Mouse (Mus musculus) frontal cortex, adult 2 months (tissue): ENCODE measurements around the gene 2810004N23Rik. TPM values are rescaled to one million over a fixed set of nuclear protein-coding genes. Genes with fewer than 3 reads are reported as not detected.

Experiments used
- DNase-seq, 2 experiments: peaks; one replicate each; pipeline ENCODE4 v3.0.0; 2022; ENCODE audit warnings: low spot score in 1 of 2; ENCODE audit errors: extremely low spot score in 1 of 2
- polyA plus RNA-seq: library from polyadenylated mRNA; depleted of rRNA; stranded (reverse); fragments of >200 nt; gene quantifications from 2 replicates; pipeline ENCODE4 v1.2.3, GENCODE M21; 2012

The 2810004N23Rik gene
- polyA plus RNA-seq, 1 experiment: 17.2 TPM

GRCm38 (mm10) chr8:124827387-124827786, 35.5 kb downstream of the 2810004N23Rik start:
- DNase-seq: peak in 1 of 2 experiments; percentile 76

GRCm38 (mm10) chr8:124826658-124827057, 36.3 kb downstream of the 2810004N23Rik start:
- DNase-seq: peak in 1 of 2 experiments; percentile 22

- no peak for DNase-seq
These were observed 39.4 kb downstream of the 2810004N23Rik start for GRCm38 (mm10) chr8:124823497-124823896.

GRCm38 (mm10) chr8:124820125-124820524, 42.8 kb downstream of the 2810004N23Rik start:
- no peak for DNase-seq

- DNase-seq: no peak
These were observed 43.3 kb downstream of the 2810004N23Rik start for GRCm38 (mm10) chr8:124819612-124820115.

- no peak for DNase-seq
These were observed 45.6 kb downstream of the 2810004N23Rik start for GRCm38 (mm10) chr8:124817361-124817760.

GRCm38 (mm10) chr8:124816866-124817265, 46.1 kb downstream of the 2810004N23Rik start:
- DNase-seq: no peak

- no peak for DNase-seq
These were observed 47.0 kb downstream of the 2810004N23Rik start for GRCm38 (mm10) chr8:124815870-124816269.

- no peak for DNase-seq
These were observed 49.6 kb downstream of the 2810004N23Rik start for GRCm38 (mm10) chr8:124813326-124813725.

- DNase-seq: no peak
These were observed 52.1 kb downstream of the 2810004N23Rik start for GRCm38 (mm10) chr8:124810689-124811394.

GRCm38 (mm10) chr8:124810056-124810610, 52.8 kb downstream of the 2810004N23Rik start:
- DNase-seq: no peak

- DNase-seq: no peak
These were observed 53.5 kb downstream of the 2810004N23Rik start for GRCm38 (mm10) chr8:124809419-124809818.

GRCm38 (mm10) chr8:124805990-124806389, 56.9 kb downstream of the 2810004N23Rik start:
- DNase-seq: no peak

- no peak for DNase-seq
These were observed 58.9 kb downstream of the 2810004N23Rik start for GRCm38 (mm10) chr8:124803824-124804702.

GRCm38 (mm10) chr8:124800542-124800941, 62.4 kb downstream of the 2810004N23Rik start:
- DNase-seq: no peak

- no peak for DNase-seq
These were observed 67.0 kb downstream of the 2810004N23Rik start for GRCm38 (mm10) chr8:124795781-124796488.

- DNase-seq: peak in 1 of 2 experiments; percentile 82
These were observed 68.5 kb downstream of the 2810004N23Rik start for GRCm38 (mm10) chr8:124794486-124794780.

- DNase-seq: no peak
These were observed 69.0 kb downstream of the 2810004N23Rik start for GRCm38 (mm10) chr8:124793661-124794485.

GRCm38 (mm10) chr8:124793172-124793651, 69.7 kb downstream of the 2810004N23Rik start:
- peak in 1 of 2 experiments; percentile 69 for DNase-seq
